Mouse (Mus musculus) G1E (cell line): ENCODE data around the gene Gpc6. TPM values are rescaled to one million over a fixed set of nuclear protein-coding genes. Genes with fewer than 3 reads are reported as not detected.

ENCODE experiments used
- ATAC-seq: 2 replicates; pipeline ENCODE4 v1.8.0; 2016; ENCODE audit warnings: mild to moderate bottlenecking; ENCODE audit not compliant: insufficient number of reproducible peaks, poor library complexity, low FRiP score, severe bottlenecking; ENCODE audit errors: extremely low read depth
- DNase-seq: peaks from one replicate; pipeline ENCODE4 v3.0.0; 2012; ENCODE audit warnings: low spot score
- H3K27me3 ChIP-seq: 2 replicates; pipeline ENCODE4 v1.6.1; 2012; ENCODE audit warnings: mild to moderate bottlenecking, low read length, inconsistent platforms; ENCODE audit not compliant: insufficient read depth
- H3K36me3 ChIP-seq: replicated peaks from 2 replicates; pipeline ENCODE3; 2012; ENCODE audit warnings: mild to moderate bottlenecking, inconsistent platforms
- H3K4me1 ChIP-seq: 2 replicates; pipeline ENCODE4 v1.6.1; 2012; ENCODE audit warnings: low read depth, low read length, inconsistent platforms, mixed read lengths; ENCODE audit not compliant: insufficient read depth
- H3K4me3 ChIP-seq: 2 replicates; pipeline ENCODE4 v1.5.1; 2012; ENCODE audit warnings: low read depth, mild to moderate bottlenecking, inconsistent platforms, low read length, moderate library complexity, mixed read lengths
- H3K9me3 ChIP-seq: replicated peaks from 2 replicates; pipeline ENCODE4 v1.6.1; 2012; ENCODE audit warnings: inconsistent platforms
- CTCF ChIP-seq: IDR thresholded peaks from 2 replicates; pipeline ENCODE4 v1.5.1; 2012; ENCODE audit warnings: low read depth, low read length, inconsistent platforms, mixed read lengths
- GATA1 ChIP-seq: IDR thresholded peaks from 2 replicates; pipeline ENCODE4 v1.6.1; 2012; ENCODE audit warnings: borderline replicate concordance, low read length, inconsistent platforms, mixed read lengths
- GATA2 ChIP-seq: IDR thresholded peaks from 2 replicates; pipeline ENCODE4 v1.6.1; 2012; ENCODE audit warnings: low read depth, low read length, inconsistent platforms, borderline replicate concordance
- POLR2AphosphoS5 ChIP-seq: IDR thresholded peaks from 2 replicates; pipeline ENCODE4 v1.6.1; 2012; ENCODE audit warnings: low read depth, low read length, inconsistent platforms; ENCODE audit not compliant: insufficient replicate concordance
- TAL1 ChIP-seq: conservative IDR thresholded peaks from 2 replicates; pipeline ENCODE4 v1.6.1; 2012; ENCODE audit warnings: low read depth, low read length, inconsistent platforms, mixed read lengths
- polyA plus RNA-seq: library from polyadenylated mRNA; stranded (reverse); fragments of >175 nt; gene quantifications from 2 replicates; pipeline ENCODE4 v1.2.3, GENCODE M21; 2012
- total RNA-seq, 2 experiments: library from RNA; stranded (forward) in 1 of 2; stranded (reverse) in 1 of 2; fragments of 200-1000 nt in 1 of 2; fragments of >200 nt in 1 of 2; fragmentation: Nextera tagmentation in 1 of 2; gene quantifications; 2 replicates each; pipeline ENCODE4 v1.2.3; 2014 to 2017

Gene Gpc6
- total and polyA plus RNA-seq, 3 experiments, result 0.22 TPM; not detected in 2

DNA sequence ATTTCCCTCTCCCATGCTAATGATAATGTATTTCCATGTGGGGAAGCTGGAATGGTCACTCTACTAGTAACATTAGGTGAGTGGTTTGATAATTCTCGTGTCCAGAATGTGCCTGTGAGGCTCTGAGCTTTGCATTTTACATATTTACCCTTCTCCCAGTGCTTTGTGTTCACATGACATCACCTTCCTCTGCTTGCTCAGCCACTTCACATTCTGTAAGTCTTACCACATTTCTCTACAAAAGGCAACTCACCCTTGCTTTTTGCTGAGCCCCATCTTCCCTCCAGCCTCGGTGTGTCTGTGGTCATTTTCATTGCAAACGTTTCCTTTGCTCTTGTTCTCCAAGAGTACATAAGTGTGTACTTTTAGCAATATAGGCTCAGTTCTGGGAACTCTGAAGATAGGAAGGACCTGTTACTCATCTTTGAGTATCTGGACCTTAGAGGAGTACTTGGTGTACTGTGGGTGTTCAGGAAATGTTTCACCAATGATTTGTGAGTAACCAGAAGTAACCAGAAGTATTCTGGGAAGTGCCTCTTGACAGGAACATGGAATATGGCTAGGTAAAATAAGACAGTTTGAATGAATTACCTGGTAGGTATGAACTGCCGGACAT, 145.5 kb downstream of the Gpc6 start:
- DNase-seq, result no peak
- Histone ChIP-seq H3K4me3 (no peak overlapping the region), H3K27me3 (no peaks in the 10 kb centered on the region), H3K9me3 (peaks cover 23% of the 10 kb centered on the region), H3K4me1 (no peaks in the 10 kb centered on the region), H3K36me3 (no peaks in the 10 kb centered on the region)
- ATAC-seq, result no peak
- TF ChIP-seq TAL1, result no peak

DNA sequence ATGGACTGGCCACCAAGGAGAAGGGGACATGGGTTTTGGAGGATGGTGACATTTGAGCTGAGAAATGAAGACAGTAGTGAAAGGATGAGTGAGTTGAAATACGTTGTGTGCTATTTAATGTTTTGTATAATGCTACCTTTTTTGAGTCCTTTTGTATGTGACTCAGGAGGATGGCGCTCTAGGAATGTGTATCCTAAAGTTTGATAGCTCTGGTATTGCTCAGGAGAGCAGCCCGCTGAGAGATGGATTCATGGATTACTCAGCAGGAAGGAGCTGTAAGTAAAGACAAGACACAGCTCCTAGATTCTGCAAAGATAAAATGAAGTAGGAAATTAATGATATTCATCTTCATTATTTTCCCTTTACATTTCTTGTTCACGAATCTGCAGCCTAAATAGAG, 168.5 kb downstream of the Gpc6 start:
- no peaks in the 10 kb centered on the region for H3K36me3 ChIP-seq
- TF ChIP-seq GATA1, result no peak
- no peak for TF ChIP-seq CTCF
- TF ChIP-seq TAL1, result no peak
- TF ChIP-seq GATA2, result no peak
- no peak for TF ChIP-seq POLR2AphosphoS5
- ATAC-seq, result no peak
- H3K27me3 ChIP-seq, result no peaks in the 10 kb centered on the region
- H3K9me3 ChIP-seq, result peaks cover 15% of the 10 kb centered on the region
- H3K4me1 ChIP-seq, result no peaks in the 10 kb centered on the region
- DNase-seq, result no peak
- H3K4me3 ChIP-seq, result no peak overlapping the region

DNA sequence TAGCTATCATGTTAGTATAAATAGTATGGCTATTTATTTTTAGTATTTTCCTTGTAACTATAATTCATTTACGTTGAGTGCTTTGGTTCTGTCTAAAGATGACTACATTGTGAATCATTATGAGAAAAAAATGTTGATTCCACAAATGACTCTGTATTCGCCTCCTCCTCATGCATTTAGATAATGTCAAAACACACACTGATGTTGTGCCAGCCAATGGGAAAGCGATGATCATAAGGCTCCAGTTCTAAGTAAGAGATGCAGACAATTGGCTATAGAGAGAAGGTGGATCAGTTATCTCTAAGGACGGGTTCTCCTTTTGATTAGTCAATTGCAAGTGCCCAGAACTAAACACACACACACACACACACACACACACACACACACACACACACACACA, 181.8 kb downstream of the Gpc6 start:
- Histone ChIP-seq H3K36me3 (no peaks in the 10 kb centered on the region), H3K4me1 (no peaks in the 10 kb centered on the region), H3K27me3 (no peaks in the 10 kb centered on the region), H3K4me3 (no peak overlapping the region), H3K9me3 (peaks cover 13% of the 10 kb centered on the region)
- DNase-seq (no peak), ATAC-seq (no peak)
- no peak for TF ChIP-seq GATA1
- TF ChIP-seq GATA2, result no peak
- no peak for TF ChIP-seq CTCF
- no peak for TF ChIP-seq TAL1
- TF ChIP-seq POLR2AphosphoS5, result no peak

- peaks cover 11% of the 10 kb centered on the region for H3K9me3 ChIP-seq
- ATAC-seq, result no peak
- TF ChIP-seq CTCF (no peak), GATA1 (no peak), GATA2 (no peak), TAL1 (no peak), POLR2AphosphoS5 (no peak)
- no peak overlapping the region for H3K4me3 ChIP-seq
- no peaks in the 10 kb centered on the region for H3K36me3 ChIP-seq
- no peaks in the 10 kb centered on the region for H3K4me1 ChIP-seq
- H3K27me3 ChIP-seq, result no peaks in the 10 kb centered on the region
- no peak for DNase-seq
Observed at GRCm38 (mm10) chr14:117113153-117113552, 188.0 kb downstream of the Gpc6 start.

GRCm38 (mm10) chr14:117122036-117122435, 196.9 kb downstream of the Gpc6 start:
- Histone ChIP-seq H3K9me3 (peaks cover 17% of the 10 kb centered on the region), H3K36me3 (no peaks in the 10 kb centered on the region), H3K4me1 (no peaks in the 10 kb centered on the region), H3K27me3 (no peaks in the 10 kb centered on the region), H3K4me3 (no peak overlapping the region)
- no peak for DNase-seq
- TF ChIP-seq CTCF (no peak), TAL1 (no peak), GATA2 (no peak), GATA1 (no peak), POLR2AphosphoS5 (no peak)
- no peak for ATAC-seq

DNA sequence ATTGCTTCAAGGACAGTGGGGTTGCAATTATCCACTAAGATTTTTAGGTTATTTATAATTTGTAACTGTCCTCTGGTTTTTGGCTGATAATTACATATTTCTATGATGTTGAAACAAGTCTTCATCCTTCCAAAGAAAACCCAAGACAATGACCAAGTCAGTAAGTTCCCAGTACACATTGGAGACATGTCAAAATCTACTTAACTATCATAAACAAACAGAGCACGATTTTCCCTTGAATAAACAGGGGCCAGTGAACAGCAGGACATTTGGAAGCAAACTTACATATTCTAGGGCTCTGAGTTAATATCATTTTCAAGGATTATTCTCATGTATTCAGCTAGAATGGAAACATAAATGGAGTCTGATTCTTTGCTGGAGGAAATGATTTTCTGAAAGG, 205.2 kb downstream of the Gpc6 start:
- Histone ChIP-seq H3K4me3 (no peak overlapping the region), H3K4me1 (no peaks in the 10 kb centered on the region), H3K9me3 (peaks cover 14% of the 10 kb centered on the region), H3K27me3 (no peaks in the 10 kb centered on the region), H3K36me3 (no peaks in the 10 kb centered on the region)
- TF ChIP-seq CTCF, result no peak
- no peak for TF ChIP-seq TAL1
- TF ChIP-seq POLR2AphosphoS5, result no peak
- TF ChIP-seq GATA1, result no peak
- DNase-seq (no peak), ATAC-seq (no peak)
